Mouse (Mus musculus) intestine, embryonic 14.5 days (tissue): ENCODE results near the gene Tmem252. TPM values are rescaled to one million over a fixed set of nuclear protein-coding genes. Genes with fewer than 3 reads are reported as not detected.

Experiments
- ATAC-seq: fragments of 200-750 bp; cut with Nextera tagmentation; replicated peaks from 2 replicates; pipeline ENCODE4 v1.8.0; 2017; ENCODE audit warnings: low read depth, moderate number of reproducible peaks, moderate TSS enrichment, moderate library complexity; ENCODE audit not compliant: low FRiP score, low TSS enrichment
- DNase-seq: peaks from one replicate; pipeline ENCODE4 v3.0.0-alpha.2; 2018; ENCODE audit warnings: low spot score
- H3K27ac ChIP-seq: fragments of 300-500 bp; sonication (generic); 2 replicates; pipeline ENCODE4 v1.5.1; 2014; ENCODE audit warnings: low read depth, mild to moderate bottlenecking, control low read depth
- H3K27me3 ChIP-seq: fragments of 300-500 bp; sonication (generic); replicated peaks from 2 replicates; pipeline ENCODE4 v1.6.1; 2014; ENCODE audit warnings: low read length, control low read depth; ENCODE audit not compliant: control insufficient read depth, insufficient read depth
- H3K36me3 ChIP-seq: fragments of 300-500 bp; sonication (generic); 2 replicates; pipeline ENCODE4 v1.6.1; 2014; ENCODE audit warnings: low read length, control low read depth; ENCODE audit not compliant: control insufficient read depth, insufficient read depth
- H3K4me1 ChIP-seq: fragments of 300-500 bp; sonication (generic); replicated peaks from 2 replicates; pipeline ENCODE4 v1.6.1; 2014; ENCODE audit warnings: low read length, control low read depth, mixed read lengths; ENCODE audit not compliant: control insufficient read depth, insufficient read depth
- H3K4me2 ChIP-seq: fragments of 300-500 bp; sonication (generic); 2 replicates; pipeline ENCODE4 v1.6.1; 2014; ENCODE audit warnings: low read length
- H3K4me3 ChIP-seq: fragments of 300-500 bp; sonication (generic); 2 replicates; pipeline ENCODE4 v1.5.1; 2014; ENCODE audit warnings: low read depth, low read length, control low read depth, mixed read lengths
- H3K9ac ChIP-seq: fragments of 300-500 bp; sonication (generic); 2 replicates; pipeline ENCODE4 v1.6.1; 2014; ENCODE audit warnings: mild to moderate bottlenecking, low read length
- H3K9me3 ChIP-seq: fragments of 300-500 bp; sonication (generic); 2 replicates; pipeline ENCODE4 v1.6.1; 2016; ENCODE audit warnings: low read length, control low read depth; ENCODE audit not compliant: control insufficient read depth
- WGBS: fragments of 180-500 bp; shearing (Covaris S2); extraction: QIAGEN DNeasy Blood & Tissue Kit; methylation state at CpG from one replicate; pipeline ENCODE4 v1.1.7; 2014; 5-methylcytosine and 5-hydroxymethylcytosine counted together
- polyA plus RNA-seq: library from polyadenylated mRNA; unstranded; fragments of >200 nt; fragmentation: Nextera tagmentation; extraction: Ambion mirVana; gene quantifications from 2 replicates; pipeline ENCODE4 v1.2.1, GENCODE M21; 2014

Gene Tmem252
- polyA plus RNA-seq, 1 experiment from 2014 or later = 8.7 TPM

GRCm38 (mm10) chr19:24671571-24671970 is 2.2 kb upstream of the Tmem252 start:
- ATAC-seq (no peak), DNase-seq (no peak)
- Histone ChIP-seq H3K27ac (no peak overlapping the region), H3K36me3 (no peaks in the 10 kb centered on the region), H3K9ac (no peak overlapping the region), H3K4me3 (no peak overlapping the region), H3K27me3 (no peaks in the 10 kb centered on the region), H3K9me3 (no peaks in the 10 kb centered on the region), H3K4me1 (peaks cover 9% of the 10 kb centered on the region; the same call in 1 of the 2 replicates), H3K4me2 (no peak overlapping the region)
- 80% methylated on average over 3 of the region's 3 CpGs for WGBS

- Histone ChIP-seq H3K27ac (no peak overlapping the region), H3K9ac (no peak overlapping the region), H3K9me3 (no peaks in the 10 kb centered on the region), H3K4me3 (no peak overlapping the region), H3K36me3 (no peaks in the 10 kb centered on the region), H3K4me2 (no peak overlapping the region), H3K4me1 (peaks cover 9% of the 10 kb centered on the region; the same call in 1 of the 2 replicates), H3K27me3 (no peaks in the 10 kb centered on the region)
- ATAC-seq = no peak
- WGBS = 49% methylated on average over 10 of the region's 10 CpGs
- no peak for DNase-seq
Observed at GRCm38 (mm10) chr19:24672366-24672960, 1.3 kb upstream of the Tmem252 start.

GRCm38 (mm10) chr19:24673331-24673730 is 477 bp upstream of the Tmem252 start:
- H3K4me2 ChIP-seq = no peak overlapping the region

GRCm38 (mm10) chr19:24676429-24676828 is 2.6 kb downstream of the Tmem252 start:
- H3K9ac ChIP-seq = no peak overlapping the region
- ATAC-seq = no peak
- H3K4me2 ChIP-seq = no peak overlapping the region

More at GRCm38 (mm10) chr19:24673331-24673730, 477 bp upstream of the Tmem252 start:
- Histone ChIP-seq H3K9ac (no peak overlapping the region), H3K4me1 (peaks cover 9% of the 10 kb centered on the region; the same call in 1 of the 2 replicates), H3K9me3 (no peaks in the 10 kb centered on the region), H3K4me3 (no peak overlapping the region), H3K36me3 (no peaks in the 10 kb centered on the region), H3K27me3 (no peaks in the 10 kb centered on the region), H3K27ac (0 out of 2 replicates have a peak overlapping the region, but pooled peaks have one; percentile 16)
- ATAC-seq (no peak), DNase-seq (no peak)
- 66% methylated on average over 10 of the region's 10 CpGs for WGBS

GRCm38 (mm10) chr19:24677242-24677984 is 3.6 kb downstream of the Tmem252 start:
- ATAC-seq (no peak), DNase-seq (no peak)
- no peak overlapping the region for H3K9ac ChIP-seq
- H3K27me3 ChIP-seq = no peaks in the 10 kb centered on the region
- no peaks in the 10 kb centered on the region for H3K9me3 ChIP-seq
- no peak overlapping the region for H3K27ac ChIP-seq
- peaks cover 9% of the 10 kb centered on the region; the same call in 1 of the 2 replicates for H3K4me1 ChIP-seq
- H3K4me2 ChIP-seq = no peak overlapping the region
- 62% methylated on average over 8 of the region's 8 CpGs for WGBS
- no peak overlapping the region for H3K4me3 ChIP-seq
- no peaks in the 10 kb centered on the region for H3K36me3 ChIP-seq

More at GRCm38 (mm10) chr19:24676429-24676828, 2.6 kb downstream of the Tmem252 start:
- DNase-seq = no peak
- Histone ChIP-seq H3K27ac (no peak overlapping the region), H3K36me3 (no peaks in the 10 kb centered on the region), H3K9me3 (no peaks in the 10 kb centered on the region), H3K4me3 (no peak overlapping the region), H3K4me1 (peaks cover 9% of the 10 kb centered on the region; the same call in 1 of the 2 replicates), H3K27me3 (no peaks in the 10 kb centered on the region)
- WGBS = 88% methylated on average over 7 of the region's 7 CpGs

GRCm38 (mm10) chr19:24683016-24683720 is 9.4 kb downstream of the Tmem252 start:
- peaks cover 7% of the 10 kb centered on the region; the same call in 1 of the 2 replicates for H3K36me3 ChIP-seq
- H3K9ac ChIP-seq = no peak overlapping the region
- no peaks in the 10 kb centered on the region for H3K27me3 ChIP-seq
- peaks cover 9% of the 10 kb centered on the region for H3K4me1 ChIP-seq
- WGBS = 54% methylated on average over 12 of the region's 12 CpGs
- DNase-seq (no peak), ATAC-seq (no peak)
- H3K4me2 ChIP-seq = no peak overlapping the region
- no peaks in the 10 kb centered on the region for H3K9me3 ChIP-seq
- H3K4me3 ChIP-seq = no peak overlapping the region
- H3K27ac ChIP-seq = no peak overlapping the region

GRCm38 (mm10) chr19:24686411-24686810 is 12.6 kb downstream of the Tmem252 start:
- Histone ChIP-seq H3K4me1 (peaks cover 9% of the 10 kb centered on the region), H3K27me3 (no peaks in the 10 kb centered on the region), H3K36me3 (peaks cover 13% of the 10 kb centered on the region; the same call in 1 of the 2 replicates), H3K4me2 (no peak overlapping the region), H3K27ac (no peak overlapping the region), H3K4me3 (no peak overlapping the region), H3K9me3 (no peaks in the 10 kb centered on the region), H3K9ac (no peak overlapping the region)
- WGBS = 87% methylated on average over 10 of the region's 10 CpGs
- no peak for ATAC-seq
- no peak for DNase-seq

GRCm38 (mm10) chr19:24688327-24688726 is 14.5 kb downstream of the Tmem252 start:
- Histone ChIP-seq H3K9me3 (no peaks in the 10 kb centered on the region), H3K4me1 (peaks cover 6% of the 10 kb centered on the region), H3K27me3 (no peaks in the 10 kb centered on the region), H3K9ac (no peak overlapping the region), H3K4me2 (no peak overlapping the region), H3K36me3 (peaks cover 19% of the 10 kb centered on the region), H3K4me3 (no peak overlapping the region), H3K27ac (no peak overlapping the region)
- WGBS = 77% methylated on average over 6 of the region's 6 CpGs
- ATAC-seq (no peak), DNase-seq (no peak)
